Mouse (Mus musculus) retina, postnatal 7 days (tissue): Measurements from ENCODE around the gene Vwa1.
"Not testable (repeated sequence)": the region's sequence is repeated elsewhere in the genome, so short reads cannot be mapped to it uniquely, and the experiment has no call there.

Experiments used
- DNase-seq: peaks from one replicate; pipeline ENCODE4 v3.0.0-alpha.2; 2012; ENCODE audit warnings: low read depth, low spot score

Gene Vwa1

GRCm38 (mm10) chr4:155774280-155774754 lies at the start of gene Vwa1:
TSS of gene Vwa1 (minus strand) at chr4:155774698.
- peak; percentile 64 for DNase-seq

- DNase-seq: no peak
These were observed 48.9 kb upstream of the Vwa1 start for GRCm38 (mm10) chr4:155823443-155823842.

GRCm38 (mm10) chr4:155821025-155821424 lies 46.5 kb upstream of the Vwa1 start:
- no peak for DNase-seq

- DNase-seq: no peak
These were observed 43.0 kb upstream of the Vwa1 start for GRCm38 (mm10) chr4:155817533-155817932.

- DNase-seq: no peak
These were observed 38.2 kb upstream of the Vwa1 start for GRCm38 (mm10) chr4:155812665-155813181.

GRCm38 (mm10) chr4:155811929-155812664 lies 37.6 kb upstream of the Vwa1 start, which contains the start of gene Ccnl2:
TSS of gene Ccnl2 (plus strand) at chr4:155812489.
- peak; percentile 92 for DNase-seq

- DNase-seq: no peak
These were observed 33.3 kb upstream of the Vwa1 start for GRCm38 (mm10) chr4:155807841-155808240.

- peak; percentile 89 for DNase-seq
These were observed 29.0 kb upstream of the Vwa1 start for GRCm38 (mm10) chr4:155803340-155804041.

GRCm38 (mm10) chr4:155802741-155803339 lies 28.3 kb upstream of the Vwa1 start, which contains the start of gene Mrpl20:
TSS of gene Mrpl20 (plus strand) at chr4:155802878.
- DNase-seq: no peak

GRCm38 (mm10) chr4:155802075-155802474 lies 27.6 kb upstream of the Vwa1 start:
- DNase-seq: no peak

- DNase-seq: no peak
These were observed 19.2 kb upstream of the Vwa1 start for GRCm38 (mm10) chr4:155793730-155794129.

GRCm38 (mm10) chr4:155791240-155791933 lies 16.9 kb upstream of the Vwa1 start:
- no peak for DNase-seq

- no peak for DNase-seq
These were observed 16.2 kb upstream of the Vwa1 start for GRCm38 (mm10) chr4:155790650-155791161.

- no peak for DNase-seq
These were observed 15.6 kb upstream of the Vwa1 start, which contains the start of gene Ankrd65 for GRCm38 (mm10) chr4:155790021-155790489. TSS of gene Ankrd65 (plus strand) at chr4:155790439.

- DNase-seq: not testable (repeated sequence)
These were observed 14.3 kb upstream of the Vwa1 start for GRCm38 (mm10) chr4:155788833-155789232.

GRCm38 (mm10) chr4:155788300-155788699 lies 13.8 kb upstream of the Vwa1 start:
- DNase-seq: no peak

- no peak for DNase-seq
These were observed 11.3 kb upstream of the Vwa1 start, which contains the start of gene Tmem88b for GRCm38 (mm10) chr4:155785819-155786218. TSS of gene Tmem88b (minus strand) at chr4:155785874.

- no peak for DNase-seq
These were observed 10.7 kb upstream of the Vwa1 start for GRCm38 (mm10) chr4:155785246-155785645.

- DNase-seq: peak; percentile 65
These were observed 9.7 kb upstream of the Vwa1 start for GRCm38 (mm10) chr4:155784081-155784701.

- no peak for DNase-seq
These were observed 9.1 kb upstream of the Vwa1 start for GRCm38 (mm10) chr4:155783486-155784080.
